In the genomic region with DNA sequence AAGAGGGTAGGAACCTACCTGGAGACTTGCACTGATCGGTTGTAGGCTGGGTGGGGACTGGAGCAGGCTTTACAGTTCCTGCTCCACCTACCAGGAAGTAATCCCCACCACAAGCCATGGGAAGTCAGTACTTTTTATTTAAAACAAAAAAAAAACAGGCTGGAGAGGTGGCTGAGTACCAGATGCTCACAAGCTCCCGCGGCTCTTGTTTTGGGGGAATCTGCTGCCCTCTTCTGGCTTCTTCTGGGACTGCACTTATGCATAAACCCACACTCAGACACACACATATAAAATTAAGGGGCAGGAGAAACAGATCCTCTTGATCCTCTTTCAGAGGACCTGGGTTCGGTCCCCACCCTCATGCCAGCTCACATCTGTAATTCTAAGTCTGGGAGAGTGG, we compare ENCODE assay signal across 10 mouse cellular contexts. TPM values are rescaled to one million over a fixed set of nuclear protein-coding genes. Genes with fewer than 3 reads are reported as not detected.
DNase-seq lines count a peak whose midpoint lies in the region; ATAC-seq and TF ChIP-seq lines count a peak whose summit lies in the region.
"Had no signal": no experiment of that assay in that cellular context is flagged by ENCODE, and none has a peak within 500 bp of the region (broad histone marks: within the 10 kb centered on the region; RNA-seq: fewer than 3 reads in every experiment).

No protein-coding gene starts in this region.

- peak; percentile 71 for TF ChIP-seq CTCF in Patski (IDR thresholded peaks at IDR 0.05)

- in situ Hi-C loops in Patski (cut with MboI; ENCODE audit: low pct_unique_long_range_greater_than_20kb) = loop anchor here (25.0 kb wide), 1 partner anchor 523 kb away; no protein-coding TSS in a partner anchor

- ATAC-seq in CD4-positive, CD25-positive, alpha-beta regulatory T cell, adult 4 months = no peak
- ATAC-seq in Patski = no peak

- POLR2A ChIA-PET in Patski (lab: Charles Lee) = no interaction called here

- DNase-seq in CD4-positive, CD25-positive, alpha-beta regulatory T cell, adult 2 months (ENCODE audit: low read depth, low spot score) = peak; percentile 57
- peak; percentile 44 for DNase-seq in kidney, adult 9 months
- DNase-seq in kidney, adult 11 months = no peak
- DNase-seq in Patski (ENCODE audit: low read depth, low spot score) = no peak
- DNase-seq in kidney, postnatal 4 days = peak; percentile 66 to 67
- peak; percentile 71 for DNase-seq in testis, postnatal 10 days (ENCODE audit: low spot score)
- DNase-seq in urinary bladder, postnatal 25 days (ENCODE audit: low spot score) = no peak

- no peaks in the 10 kb centered on the region for H3K27me3 ChIP-seq in Patski
- H3K27me3 ChIP-seq: lung, embryonic 15.5 days had no signal

- CTCF ChIA-PET in Patski (lab: Charles Lee) = no interaction called here

RNA-seq across cellular contexts. Expression of a gene that starts 27.3 kb away (rescaled TPM):
- not detected for polyA plus RNA-seq in CD4-positive, CD25-positive, alpha-beta regulatory T cell, adult 4 months (2017; shearing (Covaris generic))
- polyA plus RNA-seq in Patski (2021) = not detected
- polyA plus RNA-seq: C2C12 had no signal

RNA-seq across cellular contexts. Expression of a gene that starts 39.4 kb away (rescaled TPM):
- polyA plus RNA-seq in CD4-positive, CD25-positive, alpha-beta regulatory T cell, adult 4 months (2017; shearing (Covaris generic)) = 1 to 10 TPM; 3.7 to 4.5 TPM
- 9.9 TPM for polyA plus RNA-seq in Patski (2021)

RNA-seq across cellular contexts. Expression of a gene that starts 58.5 kb away (rescaled TPM):
- polyA plus RNA-seq in CD4-positive, CD25-positive, alpha-beta regulatory T cell, adult 4 months (2017; shearing (Covaris generic)) = 10 to 100 TPM; 46.4 to 51.6 TPM
- polyA plus RNA-seq in Patski (2021) = 96.8 TPM

Comparison
In these comparisons a context has a peak if more than half of its experiments do, and no peak if none do; other contexts are left out.
1. DNase-seq: peak in CD4-positive, CD25-positive, alpha-beta regulatory T cell, adult 2 months (single experiment), kidney, adult 9 months (single experiment), kidney, postnatal 4 days (2 of 2) and testis, postnatal 10 days (single experiment); none in kidney, adult 11 months (single experiment), Patski (single experiment) and urinary bladder, postnatal 25 days (single experiment).